Mouse (Mus musculus) kidney, postnatal 0 days (tissue): Measurements from ENCODE around the gene Gfod1. TPM values are rescaled to one million over a fixed set of nuclear protein-coding genes. Genes with fewer than 3 reads are reported as not detected.

Experiments
- ATAC-seq: fragments of 200-750 bp; cut with Nextera tagmentation; replicated peaks from 2 replicates; pipeline ENCODE4 v1.8.0; 2017; ENCODE audit warnings: low read depth, moderate number of reproducible peaks, moderate TSS enrichment, moderate library complexity; ENCODE audit not compliant: low FRiP score
- DNase-seq: peaks from one replicate; pipeline ENCODE4 v3.0.0-alpha.2; 2016; ENCODE audit warnings: low spot score
- H3K27ac ChIP-seq: fragments of 300-500 bp; sonication (generic); 2 replicates; pipeline ENCODE4 v1.5.1; 2014; ENCODE audit warnings: mild to moderate bottlenecking
- H3K27me3 ChIP-seq: fragments of 300-500 bp; sonication (generic); 2 replicates; pipeline ENCODE4 v1.6.1; 2014; ENCODE audit warnings: low read length, mixed read lengths; ENCODE audit not compliant: insufficient read depth
- H3K36me3 ChIP-seq: fragments of 300-500 bp; sonication (generic); 2 replicates; pipeline ENCODE4 v1.6.1; 2014; ENCODE audit warnings: low read length, mixed read lengths; ENCODE audit not compliant: insufficient read depth
- H3K4me1 ChIP-seq: fragments of 300-500 bp; sonication (generic); replicated peaks from 2 replicates; pipeline ENCODE4 v1.6.1; 2014; ENCODE audit warnings: antibody characterized with exemption, low read length, mixed read lengths; ENCODE audit not compliant: insufficient read depth
- H3K4me2 ChIP-seq: fragments of 300-500 bp; sonication (generic); 2 replicates; pipeline ENCODE4 v1.6.1; 2014; ENCODE audit warnings: mild to moderate bottlenecking, low read length, moderate library complexity, mixed read lengths
- H3K4me3 ChIP-seq: fragments of 300-500 bp; sonication (generic); replicated peaks from 2 replicates; pipeline ENCODE4 v1.5.1; 2014; ENCODE audit warnings: low read depth, low read length
- H3K9ac ChIP-seq: fragments of 300-500 bp; sonication (generic); 2 replicates; pipeline ENCODE4 v1.6.1; 2014; ENCODE audit warnings: low read depth, low read length
- H3K9me3 ChIP-seq: fragments of 300-500 bp; sonication (generic); replicated peaks from 2 replicates; pipeline ENCODE4 v1.6.1; 2016; ENCODE audit warnings: low read length, inconsistent platforms, mixed read lengths
- CTCF ChIP-seq: IDR thresholded peaks from 2 replicates; pipeline ENCODE4 v1.5.1; 2016; ENCODE audit warnings: antibody characterized with exemption, low read depth, mild to moderate bottlenecking, moderate library complexity
- WGBS: fragments of 180-500 bp; shearing (Covaris S2); extraction: QIAGEN DNeasy Blood & Tissue Kit; methylation state at CpG from one replicate; pipeline ENCODE4 v1.1.7; 2014; 5-methylcytosine and 5-hydroxymethylcytosine counted together
- polyA plus RNA-seq: library from polyadenylated mRNA; unstranded; fragments of >200 nt; fragmentation: Nextera tagmentation; extraction: Ambion mirVana; gene quantifications from 2 replicates; pipeline ENCODE4 v1.2.1, GENCODE M21; 2015

Gene Gfod1
- 0.34 TPM in 2 replicates for polyA plus RNA-seq

DNA sequence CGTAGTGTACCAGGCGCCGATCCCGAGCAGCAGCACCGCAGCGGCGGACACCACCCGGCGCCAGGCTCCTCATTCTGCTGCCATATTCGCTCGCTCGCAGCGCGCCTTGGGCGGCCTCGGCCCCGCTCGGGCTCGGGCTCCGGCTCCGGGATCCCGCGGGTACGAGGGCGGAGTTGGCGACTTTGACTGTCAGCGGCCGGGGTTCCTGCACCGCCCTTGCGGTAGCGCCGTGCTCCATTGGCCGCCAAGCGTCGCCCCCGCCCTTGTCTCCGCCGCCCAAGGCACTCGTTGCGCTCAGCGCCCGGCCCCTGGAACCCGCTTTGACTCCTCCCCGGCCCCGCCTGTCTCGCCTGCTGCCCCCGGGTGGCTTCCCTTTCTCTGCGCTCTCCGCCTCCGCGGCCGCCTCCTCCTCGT is at the start of gene Gfod1:
TSS of gene Gfod1 (minus strand) at position 155 of the 414 bp plus-strand sequence.
- peak; percentile 58 for TF ChIP-seq CTCF
- Histone ChIP-seq H3K4me3 (peak within 1 kb of the TSS; percentile 64), H3K27ac (peak within 1 kb of the TSS; percentile 58), H3K36me3 (no peaks in the 10 kb centered on the region), H3K9me3 (no peaks in the 10 kb centered on the region), H3K27me3 (peaks cover 5% of the 10 kb centered on the region; the same call in 1 of the 2 replicates), H3K4me1 (peaks cover 12% of the 10 kb centered on the region), H3K9ac (peak within 1 kb of the TSS; percentile 67), H3K4me2 (peak within 1 kb of the TSS; percentile 79)
- DNase-seq (peak; percentile 98), ATAC-seq (peak; percentile 90)
- WGBS: under 1% methylated on average over 53 of the region's 53 CpGs

GRCm38 (mm10) chr13:43353356-43353755 is 49.4 kb upstream of the Gfod1 start:
- DNase-seq (no peak), ATAC-seq (no peak)
- WGBS: 62% methylated on average over 4 of the region's 4 CpGs
- no peak for TF ChIP-seq CTCF
- no peaks in the 10 kb centered on the region for H3K4me1 ChIP-seq
- H3K4me3 ChIP-seq: no peak overlapping the region
- no peak overlapping the region for H3K27ac ChIP-seq
- no peaks in the 10 kb centered on the region for H3K36me3 ChIP-seq
- no peak overlapping the region for H3K9ac ChIP-seq
- H3K9me3 ChIP-seq: no peaks in the 10 kb centered on the region
- no peak overlapping the region for H3K4me2 ChIP-seq
- H3K27me3 ChIP-seq: no peaks in the 10 kb centered on the region

- DNase-seq (no peak), ATAC-seq (no peak)
- no peaks in the 10 kb centered on the region for H3K4me1 ChIP-seq
- no peak for TF ChIP-seq CTCF
- no peak overlapping the region for H3K4me3 ChIP-seq
- H3K27me3 ChIP-seq: no peaks in the 10 kb centered on the region
- no peaks in the 10 kb centered on the region for H3K36me3 ChIP-seq
- no peak overlapping the region for H3K4me2 ChIP-seq
- no peak overlapping the region for H3K9ac ChIP-seq
- no peaks in the 10 kb centered on the region for H3K9me3 ChIP-seq
- no peak overlapping the region for H3K27ac ChIP-seq
- 74% methylated on average over 9 of the region's 9 CpGs for WGBS
Observed at GRCm38 (mm10) chr13:43350489-43351169, 46.7 kb upstream of the Gfod1 start.

DNA sequence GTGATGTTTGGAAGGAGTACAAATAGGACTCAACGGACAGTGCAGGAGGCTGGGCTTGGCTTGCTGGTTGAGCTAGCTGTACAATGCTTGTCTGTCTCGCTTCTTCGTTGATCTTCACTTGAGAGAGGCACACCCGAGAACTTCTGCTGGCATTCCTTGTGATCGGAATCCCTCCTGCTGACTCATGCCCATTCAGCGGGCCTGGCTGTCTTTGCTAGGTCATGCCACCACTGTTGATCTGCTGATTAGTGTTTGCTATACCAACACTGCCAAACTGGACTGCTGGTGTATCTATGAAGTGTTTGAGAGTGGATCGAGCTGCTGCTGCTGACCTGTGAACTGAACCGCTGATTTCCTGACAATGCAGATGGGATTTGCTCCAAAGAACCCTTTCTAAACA is 45.4 kb upstream of the Gfod1 start:
- no peak overlapping the region for H3K4me2 ChIP-seq
- no peak overlapping the region for H3K27ac ChIP-seq
- H3K9me3 ChIP-seq: no peaks in the 10 kb centered on the region
- DNase-seq (no peak), ATAC-seq (no peak)
- H3K4me3 ChIP-seq: no peak overlapping the region
- H3K36me3 ChIP-seq: no peaks in the 10 kb centered on the region
- 81% methylated on average over 8 of the region's 8 CpGs for WGBS
- H3K9ac ChIP-seq: no peak overlapping the region
- H3K4me1 ChIP-seq: no peaks in the 10 kb centered on the region
- no peak for TF ChIP-seq CTCF
- H3K27me3 ChIP-seq: no peaks in the 10 kb centered on the region

DNA sequence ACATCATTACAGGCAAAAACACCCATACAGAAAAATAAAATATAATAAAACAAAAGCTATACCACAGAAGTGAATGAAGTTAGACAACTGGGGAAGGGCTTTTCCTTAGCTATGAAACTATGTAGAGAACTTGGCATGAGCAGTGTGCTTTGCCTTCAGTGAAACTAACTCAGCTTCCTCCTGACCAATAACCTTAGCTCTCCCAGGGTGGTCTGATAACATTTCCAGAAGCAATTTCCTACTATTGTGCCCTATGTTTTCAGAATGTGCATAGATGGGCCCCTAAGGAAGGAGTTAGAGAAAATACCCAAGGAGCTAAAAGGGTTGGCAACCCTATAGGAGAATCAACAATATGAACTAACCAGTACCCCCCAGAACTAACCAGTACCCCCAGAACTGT is 42.9 kb upstream of the Gfod1 start:
- TF ChIP-seq CTCF: no peak
- Histone ChIP-seq H3K36me3 (no peaks in the 10 kb centered on the region), H3K9ac (no peak overlapping the region), H3K4me2 (no peak overlapping the region), H3K9me3 (no peaks in the 10 kb centered on the region), H3K4me1 (no peaks in the 10 kb centered on the region), H3K27ac (no peak overlapping the region), H3K4me3 (no peak overlapping the region), H3K27me3 (no peaks in the 10 kb centered on the region)
- ATAC-seq: no peak
- no peak for DNase-seq

DNA sequence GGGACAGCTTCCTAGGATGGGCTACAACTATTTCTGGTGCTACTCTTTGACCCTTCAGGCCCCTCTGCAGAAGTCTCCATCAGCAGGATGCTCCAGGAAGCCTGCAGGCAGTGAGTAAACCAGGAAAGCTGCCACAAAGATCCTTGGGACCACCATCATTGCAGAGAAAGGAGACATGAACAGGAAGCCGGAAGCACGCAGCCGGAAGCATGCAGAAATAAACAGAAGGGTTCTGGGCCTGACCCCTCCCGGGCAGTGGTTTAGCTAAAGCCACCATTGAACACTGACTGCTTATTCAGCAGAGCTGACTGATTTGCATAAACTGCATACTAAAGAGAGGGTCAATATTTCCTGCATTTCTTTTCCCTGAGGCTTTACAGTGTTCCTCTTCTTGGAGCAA is 34.7 kb upstream of the Gfod1 start:
- Histone ChIP-seq H3K9me3 (no peaks in the 10 kb centered on the region), H3K36me3 (no peaks in the 10 kb centered on the region), H3K9ac (no peak overlapping the region), H3K4me1 (no peaks in the 10 kb centered on the region), H3K27ac (no peak overlapping the region), H3K27me3 (no peaks in the 10 kb centered on the region), H3K4me3 (no peak overlapping the region), H3K4me2 (no peak overlapping the region)
- no peak for TF ChIP-seq CTCF
- DNase-seq: peak; percentile 34
- 65% methylated on average over 4 of the region's 4 CpGs for WGBS
- ATAC-seq: no peak

DNA sequence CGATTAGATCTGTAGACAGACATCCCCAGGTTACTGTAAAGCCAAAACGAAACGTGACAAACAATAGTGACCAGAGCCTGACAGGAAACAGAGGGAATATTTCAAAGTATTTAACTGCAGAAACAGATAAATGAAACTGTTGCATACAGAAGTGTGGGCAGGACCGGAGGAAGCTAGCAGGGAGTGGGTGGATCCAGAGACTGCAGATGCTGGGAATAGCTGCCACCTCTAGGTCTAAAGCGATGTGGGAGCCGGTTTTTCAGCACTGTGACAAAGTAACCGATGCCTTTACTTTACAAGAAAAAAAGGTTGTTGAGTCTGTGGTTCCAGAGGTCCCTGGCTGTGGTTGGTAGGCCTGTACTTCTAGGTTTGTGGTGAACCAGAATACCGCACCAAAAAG is 34.0 kb upstream of the Gfod1 start:
- Histone ChIP-seq H3K9ac (no peak overlapping the region), H3K27me3 (no peaks in the 10 kb centered on the region), H3K36me3 (no peaks in the 10 kb centered on the region), H3K4me3 (no peak overlapping the region), H3K4me1 (no peaks in the 10 kb centered on the region), H3K9me3 (no peaks in the 10 kb centered on the region), H3K27ac (no peak overlapping the region), H3K4me2 (no peak overlapping the region)
- ATAC-seq (no peak), DNase-seq (no peak)
- TF ChIP-seq CTCF: no peak
- 86% methylated on average over 8 of the region's 8 CpGs for WGBS
